Mouse (Mus musculus): ENCODE measurements at regions not wholly inside any gene's neighbourhood (a gene's known extent, or its start where the extent isn't known, plus 50 kb on each side); places are given as distances from the start of the nearest gene placed in this dataset.

DNA sequence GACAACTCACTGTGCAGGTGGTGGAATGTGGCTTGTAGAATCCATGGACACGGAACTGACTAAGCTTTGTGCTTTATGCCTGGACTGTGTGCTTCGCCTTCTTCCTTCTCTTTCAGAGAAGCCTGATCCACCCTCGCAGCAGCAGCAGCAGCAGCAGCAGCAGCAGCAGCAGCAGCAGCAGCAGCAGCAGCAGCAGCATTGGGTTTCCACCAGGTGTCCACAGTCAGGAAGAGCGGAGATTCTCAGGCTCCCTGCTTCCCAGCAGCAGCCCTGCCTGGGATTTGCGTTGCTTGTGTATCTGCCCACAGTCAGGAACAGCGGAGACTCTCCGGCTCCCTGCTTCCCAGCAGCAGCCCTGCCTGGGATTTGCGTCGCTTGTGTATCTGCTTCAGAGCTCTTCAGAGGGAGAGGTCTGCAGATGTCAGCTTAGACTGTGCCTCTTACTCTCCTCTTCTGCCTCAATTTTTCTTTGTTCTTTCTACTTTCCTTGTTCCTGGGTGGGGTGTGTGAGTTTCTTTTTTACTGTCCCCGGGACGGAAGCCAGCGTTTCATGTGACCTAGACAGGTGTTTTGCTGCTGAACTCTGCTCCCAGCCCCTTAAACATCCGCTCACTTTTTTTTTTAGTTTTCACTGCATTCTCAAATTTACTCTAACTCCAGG is 168.1 kb upstream of the Olig3 start:
- DNase-seq (ENCODE audit: low read depth): no peak

DNA sequence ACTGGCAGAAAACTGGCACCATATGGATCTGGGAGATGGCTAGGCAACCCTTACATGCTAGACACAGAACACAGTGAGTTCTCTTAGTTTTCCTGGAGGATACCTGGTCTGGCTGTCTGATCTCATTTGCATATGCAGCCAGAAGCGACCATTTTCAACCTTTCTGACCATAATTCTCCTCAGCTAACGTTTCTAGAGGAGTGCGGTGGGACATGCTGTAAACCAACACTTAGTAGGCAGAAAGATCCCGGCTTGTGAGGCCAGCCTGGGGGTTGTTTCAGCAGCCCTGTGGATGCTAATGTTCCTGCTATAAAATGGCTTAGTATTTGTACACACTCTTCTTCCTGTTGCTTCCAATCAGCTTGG is 168.6 kb upstream of the Olig3 start:
- DNase-seq (ENCODE audit: low read depth): no peak

DNA sequence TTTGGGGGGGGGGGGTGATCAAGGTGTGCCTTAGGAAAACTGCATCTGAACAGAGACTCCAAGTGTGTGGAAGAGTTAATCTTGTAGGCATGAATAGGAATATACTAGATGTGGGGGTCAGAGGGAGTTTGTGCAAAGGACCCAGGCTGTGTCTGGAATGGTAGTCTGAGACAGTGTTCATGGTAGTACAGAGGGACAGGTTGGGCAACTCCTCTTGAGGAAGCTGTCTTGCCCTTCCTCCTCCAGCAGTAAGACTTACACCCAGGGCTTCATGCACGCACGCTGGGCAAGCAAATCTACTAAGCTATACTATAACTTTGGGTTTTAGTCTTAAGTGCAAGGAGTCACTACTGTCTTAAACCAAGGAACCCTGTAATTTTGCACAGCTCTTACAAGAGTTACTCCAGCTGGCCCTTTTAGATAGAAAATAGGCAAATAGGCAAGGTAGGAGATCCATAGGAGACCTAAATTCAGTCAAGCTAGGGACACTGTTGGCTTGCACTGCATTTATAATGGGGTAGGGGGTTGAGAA is 169.2 kb upstream of the Olig3 start:
- no peak for DNase-seq (ENCODE audit: low read depth)

DNA sequence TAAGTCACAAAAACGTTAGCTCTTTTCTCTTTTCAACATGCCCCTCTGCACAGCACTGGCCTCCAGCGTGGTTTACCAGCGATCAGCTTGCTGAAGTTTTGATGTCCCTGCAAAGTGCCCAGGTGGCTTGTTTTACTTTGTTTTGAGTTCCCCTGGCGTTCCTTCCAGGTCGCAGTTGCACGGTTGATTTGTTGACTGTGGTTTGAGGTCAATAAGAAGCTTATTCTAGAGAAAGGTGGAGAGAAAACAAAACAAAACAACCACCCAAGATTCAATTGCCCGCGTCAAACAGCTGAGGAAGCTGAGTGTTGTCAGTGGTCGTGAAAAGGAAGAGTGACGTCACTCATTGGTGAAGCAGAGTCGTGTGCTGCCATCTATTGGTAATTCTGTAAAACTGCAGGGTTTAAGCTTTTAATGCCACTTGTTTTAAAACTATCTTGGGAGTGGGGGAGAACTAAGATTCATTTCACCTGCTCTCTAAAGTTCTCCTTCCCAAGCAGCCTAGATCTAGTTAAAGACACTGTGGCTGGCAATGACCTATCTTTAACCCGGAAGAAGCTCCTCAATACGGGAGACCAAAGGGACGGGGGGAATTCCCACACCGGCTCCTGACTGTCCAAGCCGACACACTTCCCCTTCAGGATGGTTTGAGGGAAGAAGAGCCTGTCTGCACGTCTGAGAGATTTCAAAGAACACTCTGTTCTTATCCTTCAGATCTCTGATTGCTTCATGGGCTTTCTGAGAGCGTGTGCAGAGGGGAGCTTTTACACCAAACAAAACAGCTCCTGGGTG is 170.3 kb upstream of the Olig3 start:
- DNase-seq (ENCODE audit: low read depth): no peak

DNA sequence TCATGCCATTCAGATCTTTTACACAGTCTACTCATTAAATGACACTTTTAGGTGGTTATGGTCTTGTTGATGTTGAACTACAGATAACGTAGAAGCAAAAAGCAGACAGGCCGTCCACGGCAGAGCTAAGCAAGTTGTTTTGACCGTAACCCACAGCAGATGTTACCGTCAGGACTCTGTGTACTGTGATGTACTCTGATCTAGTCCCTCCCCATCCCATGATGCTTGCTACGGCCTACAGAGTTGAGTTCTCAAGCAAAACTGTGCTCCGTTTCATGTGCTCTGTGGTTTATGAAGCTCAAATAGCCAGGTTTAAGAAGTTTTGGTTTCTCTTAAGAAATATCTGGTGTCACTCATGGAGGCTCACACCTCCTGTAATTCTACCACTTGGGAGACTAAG is 169.4 kb upstream of the Tnfaip3 start:
- no peak for DNase-seq (ENCODE audit: low read depth)

DNA sequence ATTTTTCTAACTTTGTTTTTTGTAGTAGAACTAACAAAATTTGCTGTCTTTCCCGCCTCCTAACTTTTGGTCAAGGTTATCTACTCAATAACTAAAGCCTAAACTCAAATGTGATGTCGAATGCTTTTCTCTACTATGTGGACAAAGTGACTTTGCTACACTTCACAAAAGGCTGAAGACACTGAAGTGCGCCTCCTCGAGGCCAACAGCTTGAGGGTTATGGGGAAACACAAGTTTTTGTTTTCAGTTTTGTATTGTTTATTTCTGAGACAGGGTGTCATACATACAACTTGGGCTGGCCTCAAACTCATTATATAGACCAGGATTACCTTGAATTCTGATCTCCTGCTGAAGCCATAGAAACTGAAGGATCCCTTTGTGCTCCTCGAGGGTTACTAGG is 162.4 kb upstream of the Tnfaip3 start:
- DNase-seq (ENCODE audit: low read depth): no peak

DNA sequence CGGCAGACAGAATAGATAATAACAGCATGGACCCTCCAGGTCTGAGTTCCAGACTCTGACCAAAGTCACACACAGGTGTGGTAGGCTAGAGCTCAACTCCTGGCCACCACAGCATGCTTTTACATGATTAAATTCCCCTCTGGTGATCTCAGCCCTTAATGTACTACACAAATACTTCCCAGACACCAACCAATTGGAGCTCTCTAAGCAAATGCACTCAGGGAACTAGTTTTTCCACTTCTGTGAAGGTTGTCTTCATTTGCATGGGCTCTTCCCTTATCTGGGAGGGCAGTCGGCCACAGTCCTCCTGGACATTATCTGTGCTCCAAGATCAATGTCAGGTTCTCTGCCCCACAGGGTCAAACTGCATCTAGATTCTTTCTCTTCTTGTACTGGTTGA is 162.0 kb upstream of the Tnfaip3 start:
- no peak for DNase-seq (ENCODE audit: low read depth)

DNA sequence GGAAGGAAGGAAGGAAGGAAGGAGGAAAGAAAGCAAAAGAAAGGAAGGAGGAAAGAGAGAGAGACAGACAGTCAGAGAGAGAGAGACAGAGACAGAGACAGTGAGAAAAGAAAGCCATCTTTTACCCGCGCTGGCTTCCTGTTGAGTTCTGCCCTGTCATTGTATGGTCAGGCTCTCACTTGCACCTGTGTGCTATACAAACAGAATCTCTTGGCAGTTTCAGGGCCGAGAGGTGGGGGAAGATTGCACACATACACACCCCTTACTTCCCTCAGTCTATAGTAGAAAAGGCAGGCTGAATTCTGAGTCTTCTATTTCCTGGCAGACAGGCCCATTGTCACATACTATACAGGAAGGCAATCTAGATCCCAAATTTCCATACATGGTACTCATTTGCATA is 160.8 kb upstream of the Tnfaip3 start:
- DNase-seq (ENCODE audit: low read depth): no peak

DNA sequence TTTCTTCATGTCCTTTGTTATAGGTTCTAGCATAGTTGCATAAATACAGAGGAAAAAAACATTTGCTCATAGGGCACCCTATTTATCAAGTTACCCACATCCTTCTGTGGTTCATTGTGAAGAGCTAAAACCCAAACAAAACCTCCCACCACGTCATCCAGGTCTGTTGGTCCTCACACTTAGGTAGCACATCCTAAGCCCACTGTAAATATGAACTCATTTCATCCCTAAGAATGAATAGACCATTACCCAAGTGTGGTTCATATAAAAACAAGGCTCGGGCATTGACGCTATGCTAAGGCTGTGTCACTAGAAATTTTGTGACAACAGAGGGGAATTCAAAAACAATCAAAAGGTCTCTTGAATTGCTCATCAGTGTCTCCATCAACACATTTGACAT is 156.4 kb upstream of the Tnfaip3 start:
- DNase-seq (ENCODE audit: low read depth): no peak

DNA sequence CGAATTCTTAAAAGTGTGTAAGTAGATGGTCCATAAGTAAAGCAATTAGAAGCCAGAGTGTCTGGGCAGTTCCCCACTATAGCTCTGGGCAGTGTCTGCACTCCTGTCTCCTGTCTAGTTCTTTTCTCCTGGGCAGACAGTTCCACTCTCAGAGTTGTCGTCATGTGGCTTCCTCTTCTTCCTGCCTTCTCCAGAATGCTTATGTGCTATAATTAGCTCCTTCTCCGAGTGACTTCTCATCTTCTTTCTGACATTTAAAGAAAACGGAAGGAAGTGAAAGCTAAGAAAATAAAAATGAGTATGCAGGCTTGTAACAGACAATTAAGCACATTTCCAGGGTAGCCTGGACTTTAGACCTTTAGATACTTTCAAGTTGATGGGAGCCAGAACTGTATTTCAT is 155.1 kb upstream of the Tnfaip3 start:
- DNase-seq (ENCODE audit: low read depth): no peak

DNA sequence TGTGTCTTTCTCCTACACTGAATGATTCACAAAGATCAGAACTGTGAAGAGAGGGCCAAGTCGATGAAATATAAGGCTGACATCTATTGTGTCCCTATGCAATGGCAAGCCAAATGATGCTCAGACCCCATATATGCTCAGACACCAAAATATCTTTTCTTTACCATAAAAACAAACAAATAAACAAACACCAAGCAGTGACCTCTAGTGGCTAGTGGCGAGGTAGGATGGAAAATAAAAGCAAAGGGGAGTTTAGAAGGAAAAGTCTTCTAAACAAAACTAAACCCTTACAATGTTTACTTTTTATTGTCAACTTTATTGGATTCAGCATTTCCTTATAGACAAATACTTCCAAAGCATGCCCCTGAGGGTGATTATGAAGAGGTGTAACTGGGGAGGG is 153.8 kb upstream of the Tnfaip3 start:
- no peak for DNase-seq (ENCODE audit: low read depth)

DNA sequence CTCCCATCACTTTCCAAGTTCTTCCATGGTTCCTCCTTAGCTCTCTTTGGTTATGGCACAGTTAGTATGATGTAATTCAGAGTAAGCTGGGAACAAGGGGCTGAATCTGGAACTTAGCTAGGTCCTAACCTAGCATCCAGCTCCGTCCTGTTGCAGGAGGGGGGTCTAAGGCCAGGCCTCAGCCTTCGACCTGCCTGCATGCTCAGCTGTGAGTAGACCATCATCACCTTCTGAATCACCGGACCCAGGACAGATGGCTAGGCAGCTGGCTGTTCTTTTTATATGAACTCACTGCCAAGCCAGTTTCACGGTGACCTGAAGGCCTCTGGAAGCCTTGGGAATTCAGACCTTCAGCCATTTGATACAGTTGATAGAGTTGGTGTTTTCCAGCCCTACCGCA is 152.9 kb upstream of the Tnfaip3 start:
- DNase-seq (ENCODE audit: low read depth): no peak

DNA sequence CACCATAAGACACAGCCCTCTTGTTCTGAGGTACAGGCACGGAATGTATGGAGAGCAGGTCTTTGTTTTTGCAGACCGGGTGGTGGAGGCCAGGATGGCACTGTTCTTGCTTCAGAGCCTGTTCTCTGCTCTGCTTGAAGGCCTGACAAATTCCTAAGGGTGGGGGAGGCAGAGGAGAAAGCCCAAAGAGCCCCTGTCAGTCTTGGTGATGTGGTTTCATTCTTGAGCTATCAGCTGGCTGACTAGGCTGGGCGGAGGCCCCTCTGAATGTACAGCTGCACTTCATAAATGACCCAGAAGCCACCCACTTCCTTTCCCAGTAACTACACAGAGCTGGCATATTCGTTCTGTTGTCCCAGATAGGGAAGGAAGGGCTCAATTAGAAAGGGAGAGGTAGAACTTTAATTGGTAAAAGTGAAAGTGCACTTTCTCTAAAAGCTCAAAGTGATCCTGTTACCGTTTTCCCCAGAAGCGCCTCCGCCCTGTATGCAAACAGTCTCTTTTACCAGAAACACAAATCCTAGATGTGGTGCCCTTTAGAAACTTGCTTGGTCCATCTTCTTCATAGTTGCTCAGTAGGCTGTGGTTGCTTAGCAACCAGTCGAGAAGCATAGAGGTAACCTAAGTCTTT is 152.3 kb upstream of the Tnfaip3 start:
- DNase-seq (ENCODE audit: low read depth): no peak

DNA sequence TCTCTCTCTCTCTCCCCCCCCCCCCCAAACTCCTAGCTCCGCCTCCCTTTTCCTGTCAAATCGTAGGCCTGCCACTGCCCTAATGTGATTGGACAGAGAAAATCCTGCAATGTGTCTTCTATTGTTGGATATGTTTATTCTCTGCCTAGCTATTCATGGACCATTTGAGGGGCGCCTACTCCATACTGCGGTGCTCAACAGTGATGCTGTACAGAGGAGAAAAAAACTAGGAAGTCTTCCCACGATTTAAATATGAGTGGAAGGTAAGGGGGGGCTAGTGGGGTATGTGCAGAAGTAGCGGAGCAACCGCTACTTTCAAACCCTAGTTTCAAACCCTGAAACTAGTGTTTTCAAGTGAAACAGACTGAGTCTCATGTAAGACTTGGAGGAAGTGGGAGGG is 151.6 kb upstream of the Tnfaip3 start:
- DNase-seq (ENCODE audit: low read depth): no peak

DNA sequence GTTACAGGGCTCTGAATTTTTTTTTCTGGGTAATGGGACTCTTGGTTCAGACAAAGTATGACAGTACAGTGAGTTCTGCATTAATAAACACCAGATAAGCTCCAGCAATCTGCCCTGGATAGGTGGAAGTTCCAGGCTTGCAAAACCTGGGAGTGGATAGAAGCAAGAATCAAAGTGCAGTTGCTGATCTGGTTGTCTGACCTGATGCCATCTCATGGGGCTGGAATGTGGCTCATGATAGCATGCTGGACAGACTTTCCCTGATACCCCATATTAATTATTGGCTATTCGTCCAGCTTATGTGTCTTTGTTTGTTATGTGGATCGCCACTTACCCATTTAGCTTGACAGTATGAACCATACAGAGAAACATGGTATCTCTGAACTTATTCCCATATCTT is 146.6 kb upstream of the Tnfaip3 start:
- no peak for DNase-seq (ENCODE audit: low read depth)

DNA sequence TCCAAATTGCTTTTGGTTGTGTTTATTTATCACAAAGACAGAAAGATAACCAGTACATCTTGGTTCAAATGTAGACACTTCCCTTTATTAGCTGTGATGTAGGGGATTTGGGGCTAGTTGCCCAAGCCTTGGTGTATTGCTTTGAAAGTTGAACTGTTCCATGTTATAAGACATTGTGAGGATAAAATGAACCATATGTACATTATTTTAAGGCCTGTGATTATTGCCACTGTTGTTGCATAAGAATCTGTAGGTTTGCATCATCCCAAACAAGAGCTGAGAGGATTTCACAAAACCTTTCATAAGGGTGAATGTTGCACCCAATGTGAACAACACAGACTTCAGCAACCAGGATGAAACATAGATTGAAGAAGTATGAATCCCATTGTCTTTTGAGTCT is 145.7 kb upstream of the Tnfaip3 start:
- no peak for DNase-seq (ENCODE audit: low read depth)

DNA sequence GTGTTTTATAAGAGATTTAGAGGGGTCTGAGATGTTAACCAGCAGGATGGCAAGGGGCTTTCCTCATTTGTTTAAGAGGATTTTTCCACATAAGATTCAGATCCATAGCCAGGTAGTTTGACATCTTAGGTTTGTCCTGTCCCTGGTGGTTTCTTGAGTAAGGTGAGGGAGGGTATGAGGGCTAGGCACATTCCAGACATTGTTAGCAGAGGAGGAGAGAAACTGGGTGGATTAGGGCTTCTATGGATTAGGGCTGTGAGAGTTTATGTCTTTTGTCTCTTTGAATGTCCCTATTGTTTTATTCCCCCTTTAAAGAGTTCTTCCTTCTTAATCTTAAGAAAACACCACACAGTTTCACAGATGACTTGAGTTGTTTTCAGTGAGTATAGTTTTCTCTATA is 138.6 kb upstream of the Tnfaip3 start:
- DNase-seq (ENCODE audit: low read depth): no peak

DNA sequence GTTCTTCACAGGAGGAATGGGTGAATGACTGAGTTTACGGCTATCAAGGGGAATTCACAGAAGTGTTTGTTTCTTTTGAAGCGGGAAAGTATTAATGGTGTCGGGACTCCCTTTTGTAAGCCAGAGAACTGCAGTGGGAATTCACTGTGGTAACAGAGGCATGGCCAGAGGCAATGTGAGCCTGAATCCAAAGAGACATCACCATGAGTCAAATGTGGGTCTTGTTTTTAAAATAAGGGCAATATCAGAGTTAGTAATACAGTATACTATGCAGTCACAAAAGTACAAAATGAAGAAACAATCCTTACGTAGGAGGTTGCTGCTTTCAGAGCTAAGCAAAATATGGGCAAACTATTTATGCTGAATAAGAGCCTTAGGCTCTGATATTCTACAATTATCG is 137.3 kb upstream of the Tnfaip3 start:
- no peak for DNase-seq (ENCODE audit: low read depth)

DNA sequence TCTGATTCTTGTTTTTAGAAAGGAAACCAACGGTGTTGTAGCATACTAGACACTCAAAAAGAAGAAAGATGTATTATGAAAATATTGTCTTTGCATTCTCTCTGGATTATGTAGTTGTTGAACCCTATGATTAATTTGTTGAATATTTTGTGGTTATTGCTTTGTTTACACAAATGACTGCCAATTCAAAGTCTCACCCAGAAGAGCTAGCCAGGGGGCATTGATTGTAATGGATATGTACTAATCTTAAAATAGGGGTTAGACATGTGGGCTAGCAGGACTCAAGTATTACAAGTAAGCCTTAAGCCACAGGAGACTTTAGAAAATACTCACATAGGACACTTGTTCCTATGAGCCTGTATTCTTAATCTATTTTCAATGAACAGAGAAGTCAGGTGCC is 135.3 kb upstream of the Tnfaip3 start:
- no peak for DNase-seq (ENCODE audit: low read depth)

DNA sequence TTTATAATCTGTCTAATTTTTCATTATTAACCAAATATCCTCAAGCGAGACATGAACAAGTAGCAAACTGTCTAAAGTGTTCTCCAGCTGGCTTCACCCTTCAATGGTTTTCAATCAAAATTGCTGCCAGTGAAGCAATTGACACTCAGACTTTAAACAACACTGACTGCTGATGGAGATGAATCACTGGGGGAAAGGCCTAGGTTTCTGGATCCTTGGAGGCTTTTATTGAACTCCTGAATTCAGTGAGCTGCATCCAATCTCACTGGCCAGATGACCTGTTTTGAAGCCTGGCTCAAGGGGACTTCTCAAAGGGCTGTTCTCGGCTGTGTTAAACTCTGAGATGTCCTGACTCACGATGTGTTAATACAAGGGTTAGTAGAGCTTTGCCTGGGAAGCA is 134.5 kb upstream of the Tnfaip3 start:
- DNase-seq (ENCODE audit: low read depth): no peak

DNA sequence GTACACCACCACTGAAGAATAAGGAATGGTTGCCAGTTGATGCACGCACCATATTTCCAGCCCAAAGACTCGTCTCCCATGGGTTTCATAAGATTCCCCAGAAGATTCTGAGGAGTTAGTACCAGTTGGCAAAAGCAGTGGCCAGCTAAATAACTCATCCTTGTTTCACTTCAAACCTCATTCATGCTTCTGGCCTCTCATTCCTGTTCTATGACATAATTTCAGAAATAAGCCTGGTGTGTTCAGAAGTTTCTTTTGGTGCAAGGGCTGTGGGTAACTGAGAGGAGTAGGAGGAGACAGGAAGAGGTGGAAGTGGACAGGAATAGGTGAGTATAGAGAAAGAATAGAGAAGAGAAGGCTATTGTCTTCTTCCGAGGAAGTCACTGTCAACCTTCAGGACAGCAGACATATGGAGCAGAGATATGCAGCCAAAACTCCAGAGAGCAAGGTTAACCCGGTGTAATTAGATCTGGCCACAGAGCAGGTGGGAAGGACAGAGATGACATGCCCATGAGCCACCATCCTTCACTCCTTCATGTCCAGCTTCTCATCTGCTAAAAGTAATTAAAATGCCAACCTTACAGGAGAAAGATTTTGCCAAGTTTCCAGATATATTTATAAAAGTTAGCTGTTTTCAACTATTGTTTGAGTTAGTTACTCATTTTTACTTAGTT is 133.9 kb upstream of the Tnfaip3 start:
- DNase-seq (ENCODE audit: low read depth): no peak

DNA sequence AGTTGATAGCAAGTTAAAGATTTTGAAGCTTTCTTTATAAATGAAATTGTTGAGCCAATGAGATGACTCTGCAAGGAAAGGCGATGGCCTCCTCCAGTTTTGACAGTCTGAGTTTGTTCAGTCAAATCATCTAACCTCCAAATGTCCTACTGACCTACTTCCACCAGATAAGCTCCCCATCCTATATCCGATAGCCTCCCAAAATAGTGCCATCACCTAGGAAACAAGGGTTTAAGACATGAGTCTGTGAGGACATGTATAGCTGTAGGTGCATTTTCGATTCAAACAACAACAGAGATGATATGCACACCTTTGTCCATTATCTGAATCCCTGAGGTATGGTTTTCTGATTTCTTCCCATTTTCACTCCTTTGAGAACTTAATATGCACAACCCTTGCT is 126.0 kb upstream of the Tnfaip3 start:
- DNase-seq (ENCODE audit: low read depth): no peak

DNA sequence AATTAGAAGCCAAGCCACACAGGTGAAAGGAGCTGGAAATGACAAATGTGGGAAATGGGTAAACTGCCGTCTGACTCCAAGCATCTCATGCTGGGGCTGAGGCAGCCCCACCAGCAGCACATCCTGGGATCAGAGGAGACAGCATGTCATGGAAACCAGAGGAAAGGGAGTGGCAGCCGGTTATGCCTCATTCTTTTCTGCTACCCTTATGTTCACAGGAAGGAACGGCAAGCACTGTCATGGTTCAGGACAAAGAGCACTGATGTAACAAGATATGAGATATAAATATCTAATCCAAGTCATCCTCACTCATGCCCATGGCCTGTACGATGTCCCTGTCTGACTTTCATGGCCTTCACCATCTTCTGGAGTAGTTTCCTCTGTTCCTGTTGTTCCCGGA is 125.2 kb upstream of the Tnfaip3 start:
- no peak for DNase-seq (ENCODE audit: low read depth)
